Mouse (Mus musculus) erythroid progenitor cell, adult 5-6 weeks (primary cell): ENCODE measurements around the gene Rbks. TPM values are rescaled to one million over a fixed set of nuclear protein-coding genes. Genes with fewer than 3 reads are reported as not detected.
"Not testable (repeated sequence)": the region's sequence is repeated elsewhere in the genome, so short reads cannot be mapped to it uniquely, and the experiment has no call there.

Experiments
- ATAC-seq: replicated peaks from 2 replicates; pipeline ENCODE4 v1.8.0; 2016; ENCODE audit warnings: moderate number of reproducible peaks, mild to moderate bottlenecking, moderate TSS enrichment, inconsistent platforms; ENCODE audit not compliant: poor library complexity, low FRiP score, severe bottlenecking
- total RNA-seq, 2 experiments: library from RNA; stranded (forward) in 1 of 2; stranded (reverse) in 1 of 2; fragments of 150-400 nt in 1 of 2; fragments of 186-747, 209-891 nt in 1 of 2; gene quantifications; 2 replicates each; pipeline versions ENCODE4 v1.2.3 to v1.2.4; 2015 to 2017; ENCODE audit warnings: low replicate concordance in 2 of 2

Gene Rbks
- total RNA-seq, 2 experiments from 2014 or later, result 17.1 to 27.7 TPM

GRCm38 (mm10) chr5:31591122-31591521, 106.3 kb downstream of the Rbks start:
- ATAC-seq, result no peak

- no peak for ATAC-seq
These were observed 107.6 kb downstream of the Rbks start for GRCm38 (mm10) chr5:31589711-31590319.

GRCm38 (mm10) chr5:31588672-31589071, 108.8 kb downstream of the Rbks start:
- ATAC-seq, result not testable (repeated sequence)

DNA sequence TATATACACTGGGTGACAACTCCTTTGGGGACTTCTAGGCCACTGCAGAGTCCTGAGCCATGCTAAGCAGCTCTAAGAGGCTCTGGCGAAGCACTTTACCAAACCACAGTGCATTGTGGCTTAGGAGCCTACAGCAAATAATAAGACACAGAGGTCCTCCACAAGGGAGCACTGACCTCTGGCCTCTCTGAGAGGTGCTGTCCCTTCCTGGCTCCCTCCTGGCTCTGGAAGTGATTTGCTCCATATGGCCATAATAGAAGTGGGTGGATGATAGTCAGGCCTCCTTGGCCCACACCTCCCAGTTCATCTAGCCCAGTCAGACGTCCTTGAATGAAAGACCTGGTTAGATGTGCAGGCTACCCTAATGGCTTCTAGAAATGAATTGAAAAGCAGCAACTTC, 109.4 kb downstream of the Rbks start:
- ATAC-seq, result no peak

GRCm38 (mm10) chr5:31585526-31585925, 111.9 kb downstream of the Rbks start:
- ATAC-seq, result no peak

GRCm38 (mm10) chr5:31583261-31583660, 114.2 kb downstream of the Rbks start:
- ATAC-seq, result no peak

DNA sequence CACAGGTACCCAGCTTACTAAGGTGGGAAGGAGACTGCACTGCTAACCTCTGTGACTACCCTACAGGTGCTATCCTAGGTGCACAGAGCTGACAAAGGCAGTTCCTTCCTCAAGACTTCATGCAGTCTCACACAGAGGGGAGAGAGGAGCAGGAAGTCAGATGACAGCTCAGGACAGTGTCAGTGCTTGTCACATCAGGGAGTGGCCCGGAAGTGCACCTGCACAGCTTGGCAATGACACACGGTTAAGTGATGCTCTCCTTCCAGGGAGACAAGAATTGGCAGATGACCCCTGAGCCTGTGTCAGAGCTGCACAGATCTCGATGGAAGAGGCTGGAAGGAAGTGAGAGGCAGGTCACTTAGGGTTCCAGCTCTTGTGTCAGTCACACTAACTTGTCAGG, 115.5 kb downstream of the Rbks start:
- no peak for ATAC-seq

DNA sequence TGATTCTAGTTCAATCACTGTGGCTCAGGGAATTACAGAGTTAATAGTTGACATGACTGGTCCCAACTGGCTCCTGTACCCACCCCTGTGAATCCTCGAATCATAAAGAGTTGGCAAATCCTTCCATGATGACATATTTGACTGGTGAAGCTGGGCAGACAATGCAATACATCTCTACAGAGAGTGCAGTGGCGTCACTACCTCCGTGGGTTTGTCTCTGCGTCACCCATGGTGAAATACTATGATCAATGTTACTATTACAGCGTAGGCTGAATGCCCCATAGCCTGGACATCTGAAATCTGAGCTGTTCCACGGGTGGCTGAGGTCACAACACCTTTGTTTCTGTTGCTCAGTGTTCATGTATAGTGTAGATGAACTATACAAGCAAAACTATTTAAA, 116.2 kb downstream of the Rbks start:
- no peak for ATAC-seq

DNA sequence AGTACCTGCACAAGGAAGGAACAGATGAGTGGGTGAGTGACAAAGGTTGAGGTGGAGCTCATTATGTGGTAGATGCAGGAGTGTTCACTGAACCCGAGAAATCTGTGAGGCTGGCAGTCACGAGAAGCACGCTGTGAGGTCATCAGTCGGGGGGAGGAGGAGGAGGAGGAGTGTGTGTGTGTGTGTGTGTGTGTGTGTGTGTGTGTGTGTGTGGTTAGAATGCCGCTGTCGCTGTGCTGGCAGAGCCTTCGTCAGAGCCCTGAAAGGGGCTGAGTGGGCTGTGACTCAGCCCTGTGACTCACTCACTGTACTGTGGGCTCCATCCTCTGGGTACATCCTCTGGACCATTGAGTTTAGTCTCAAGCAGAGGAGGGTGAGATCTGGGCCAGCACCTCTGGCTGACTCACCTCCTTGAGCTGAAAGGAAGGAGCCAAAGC, 120.9 kb downstream of the Rbks start:
- ATAC-seq, result no peak

Other genes with a start within 250 kb of the Rbks start
- 4.7 and 12.6 TPM in 2 replicates for gene Zfp512, start 245.2 kb downstream of the Rbks start, total RNA-seq (2015; ENCODE audit: low replicate concordance)
- gene Zfp512, start 245.2 kb downstream of the Rbks start, total RNA-seq (2017; ENCODE audit: low replicate concordance), result 14.2 and 33.2 TPM in 2 replicates
- not detected in 2 replicates for gene 4930548H24Rik, start 211.9 kb downstream of the Rbks start, total RNA-seq (2015; ENCODE audit: low replicate concordance)
- not detected in 2 replicates for gene 4930548H24Rik, start 211.9 kb downstream of the Rbks start, total RNA-seq (2017; ENCODE audit: low replicate concordance)
- gene Gpn1, start 202.9 kb downstream of the Rbks start, total RNA-seq (2015; ENCODE audit: low replicate concordance), result 1.3 and 6.1 TPM in 2 replicates
- gene Gpn1, start 202.9 kb downstream of the Rbks start, total RNA-seq (2017; ENCODE audit: low replicate concordance), result 1.4 TPM in 1 of 2 replicates, not detected in the other
- 17.3 and 39.8 TPM in 2 replicates for gene Slc4a1ap, start 170.6 kb downstream of the Rbks start, total RNA-seq (2015; ENCODE audit: low replicate concordance)
- gene Slc4a1ap, start 170.6 kb downstream of the Rbks start, total RNA-seq (2017; ENCODE audit: low replicate concordance), result 29.6 and 41.9 TPM in 2 replicates
- 12.6 TPM in 2 replicates for gene Supt7l, start 169.8 kb downstream of the Rbks start, total RNA-seq (2015; ENCODE audit: low replicate concordance)
- 5.9 and 14.6 TPM in 2 replicates for gene Supt7l, start 169.8 kb downstream of the Rbks start, total RNA-seq (2017; ENCODE audit: low replicate concordance)
- 109 and 117 TPM in 2 replicates for gene Mrpl33, start 100.7 kb downstream of the Rbks start, total RNA-seq (2015; ENCODE audit: low replicate concordance)
- gene Mrpl33, start 100.7 kb downstream of the Rbks start, total RNA-seq (2017; ENCODE audit: low replicate concordance), result 34.1 and 76.0 TPM in 2 replicates
- 35.0 and 46.9 TPM in 2 replicates for gene Babam2, start 57 bp upstream of the Rbks start, total RNA-seq (2015; ENCODE audit: low replicate concordance)
- gene Babam2, start 57 bp upstream of the Rbks start, total RNA-seq (2017; ENCODE audit: low replicate concordance), result 31.0 and 42.6 TPM in 2 replicates